Mouse (Mus musculus): ENCODE results near the gene Med15.

GRCm38 (mm10) chr16:17649925-17650605 is 82.6 kb downstream of the Med15 start:
- TF ChIP-seq CTCF (IDR thresholded peaks at IDR 0.05; ENCODE audit: low read depth, low read length) = no peak
- no peak for TF ChIP-seq POLR2A (IDR thresholded peaks at IDR 0.05; ENCODE audit: borderline replicate concordance, low read depth, low read length)

All from bone marrow macrophage, adult 2 months (primary cell).